Mouse (Mus musculus) neural tube, embryonic 11.5 days (tissue): ENCODE data around the gene Snx10. TPM values are rescaled to one million over a fixed set of nuclear protein-coding genes. Genes with fewer than 3 reads are reported as not detected.

ENCODE experiments used
- ATAC-seq: fragments of 200-750 bp; cut with Nextera tagmentation; 2 replicates; pipeline ENCODE4 v1.8.0; 2017; ENCODE audit warnings: moderate number of reproducible peaks, mild to moderate bottlenecking, moderate TSS enrichment, moderate library complexity; ENCODE audit not compliant: insufficient read depth, low FRiP score, low TSS enrichment
- DNase-seq: peaks from one replicate; pipeline ENCODE4 v3.0.0-alpha.2; 2015; ENCODE audit warnings: low spot score
- H3K27ac ChIP-seq: fragments of 300-500 bp; sonication (generic); 2 replicates; pipeline ENCODE4 v1.5.1; 2014; ENCODE audit warnings: low read depth, mild to moderate bottlenecking, low read length
- H3K27me3 ChIP-seq: fragments of 300-500 bp; sonication (generic); 2 replicates; pipeline ENCODE4 v1.6.1; 2014; ENCODE audit warnings: mild to moderate bottlenecking, low read length, mixed read lengths; ENCODE audit not compliant: control insufficient read depth, insufficient read depth
- H3K36me3 ChIP-seq: fragments of 300-500 bp; sonication (generic); 2 replicates; pipeline ENCODE4 v1.6.1; 2014; ENCODE audit warnings: mild to moderate bottlenecking, low read length, moderate library complexity, mixed read lengths; ENCODE audit not compliant: control insufficient read depth, insufficient read depth
- H3K4me1 ChIP-seq: fragments of 300-500 bp; sonication (generic); 2 replicates; pipeline ENCODE4 v1.6.1; 2014; ENCODE audit warnings: low read length, mixed read lengths; ENCODE audit not compliant: control insufficient read depth, insufficient read depth
- H3K4me2 ChIP-seq: fragments of 300-500 bp; sonication (generic); 2 replicates; pipeline ENCODE4 v1.6.1; 2014; ENCODE audit warnings: low read depth, mild to moderate bottlenecking, moderate library complexity
- H3K4me3 ChIP-seq: fragments of 300-500 bp; sonication (generic); 2 replicates; pipeline ENCODE4 v1.5.1; 2014; ENCODE audit warnings: low read depth, low read length
- H3K9ac ChIP-seq: fragments of 300-500 bp; sonication (generic); 2 replicates; pipeline ENCODE4 v1.6.1; 2014; ENCODE audit warnings: mild to moderate bottlenecking, low read length
- H3K9me3 ChIP-seq: fragments of 300-500 bp; sonication (generic); 2 replicates; pipeline ENCODE4 v1.6.1; 2016; ENCODE audit warnings: low read length; ENCODE audit not compliant: control insufficient read depth
- WGBS: fragments of 180-500 bp; shearing (Covaris S2); extraction: QIAGEN DNeasy Blood & Tissue Kit; methylation state at CpG from one replicate; pipeline ENCODE4 v1.1.7; 2014; 5-methylcytosine and 5-hydroxymethylcytosine counted together
- polyA plus RNA-seq: library from polyadenylated mRNA; unstranded; fragments of >200 nt; fragmentation: Nextera tagmentation; extraction: Ambion mirVana; gene quantifications from 2 replicates; pipeline ENCODE4 v1.2.1, GENCODE M21; 2014

Snx10 gene
- polyA plus RNA-seq, 1 experiment from 2014 or later, result 40.0 TPM

- ATAC-seq, result no peak
- DNase-seq, result peak; percentile 76
- Histone ChIP-seq H3K4me3 (no peak overlapping the region), H3K36me3 (no peaks in the 10 kb centered on the region), H3K9me3 (no peaks in the 10 kb centered on the region), H3K4me2 (no peak overlapping the region), H3K27me3 (no peaks in the 10 kb centered on the region), H3K4me1 (peaks cover 3% of the 10 kb centered on the region; the same call in 1 of the 2 replicates), H3K9ac (no peak overlapping the region), H3K27ac (no peak overlapping the region)
- 35% methylated on average over 8 of the region's 8 CpGs for WGBS
Measured at GRCm38 (mm10) chr6:51585980-51586379, 62.3 kb downstream of the Snx10 start.

DNA sequence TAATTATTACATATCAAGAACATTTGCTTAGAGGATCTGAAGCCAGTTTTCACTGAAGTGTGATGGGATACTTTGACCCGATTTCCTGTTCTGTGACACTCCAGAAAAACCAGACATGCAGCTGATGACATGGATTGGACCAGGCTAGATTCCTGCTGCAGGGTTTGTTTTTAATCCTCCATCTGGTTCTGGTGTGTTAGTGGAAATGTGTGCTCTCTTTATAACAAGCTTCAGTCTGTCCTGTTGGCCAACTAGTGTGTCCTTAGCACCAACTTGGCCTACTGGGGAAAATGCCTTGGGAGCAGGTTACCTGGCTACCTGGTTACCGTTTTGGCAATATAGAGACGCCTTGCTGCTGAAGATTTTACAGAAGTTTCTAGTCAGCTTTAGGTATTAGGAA, 63.6 kb downstream of the Snx10 start:
- H3K4me2 ChIP-seq, result no peak overlapping the region
- ATAC-seq, result no peak
- H3K36me3 ChIP-seq, result no peaks in the 10 kb centered on the region
- H3K9ac ChIP-seq, result no peak overlapping the region
- no peaks in the 10 kb centered on the region for H3K27me3 ChIP-seq
- WGBS, result 94% methylated on average over 3 of the region's 3 CpGs
- H3K4me1 ChIP-seq, result peaks cover 3% of the 10 kb centered on the region; the same call in 1 of the 2 replicates
- no peaks in the 10 kb centered on the region for H3K9me3 ChIP-seq
- no peak overlapping the region for H3K27ac ChIP-seq
- no peak for DNase-seq
- no peak overlapping the region for H3K4me3 ChIP-seq

- DNase-seq, result no peak
- WGBS, result 79% methylated on average over 1 of the region's 1 CpGs
- Histone ChIP-seq H3K27ac (no peak overlapping the region), H3K27me3 (no peaks in the 10 kb centered on the region), H3K9me3 (no peaks in the 10 kb centered on the region), H3K4me3 (no peak overlapping the region), H3K9ac (no peak overlapping the region), H3K4me2 (no peak overlapping the region), H3K4me1 (peaks cover 5% of the 10 kb centered on the region; the same call in 1 of the 2 replicates), H3K36me3 (no peaks in the 10 kb centered on the region)
- no peak for ATAC-seq
Measured at GRCm38 (mm10) chr6:51591264-51591663, 67.6 kb downstream of the Snx10 start.

DNA sequence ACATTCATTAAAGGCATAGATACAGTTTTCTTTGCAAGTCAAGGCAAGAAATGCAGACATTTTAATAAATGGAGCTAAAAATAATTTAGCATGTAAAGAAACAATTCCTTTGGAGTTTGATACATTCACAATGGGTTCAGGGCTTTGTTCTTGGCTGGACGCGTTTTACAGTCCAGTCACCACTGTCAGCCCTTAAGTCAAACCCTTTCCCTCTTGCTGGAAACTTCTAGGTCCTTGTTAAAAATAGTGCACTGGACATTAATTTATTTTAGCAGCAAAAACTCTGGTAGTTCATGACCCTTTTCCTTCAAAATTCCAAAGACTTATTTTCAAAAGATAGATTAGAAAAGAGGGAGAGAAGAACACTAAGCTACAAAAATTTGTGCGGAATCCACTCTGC, 68.1 kb downstream of the Snx10 start:
- Histone ChIP-seq H3K36me3 (no peaks in the 10 kb centered on the region), H3K4me2 (peak overlapping the region; percentile 80), H3K27me3 (no peaks in the 10 kb centered on the region), H3K27ac (peak overlapping the region; percentile 94), H3K9ac (peak overlapping the region; percentile 73), H3K4me1 (peaks cover 5% of the 10 kb centered on the region; the same call in 1 of the 2 replicates), H3K4me3 (peak overlapping the region; percentile 39), H3K9me3 (no peaks in the 10 kb centered on the region)
- WGBS, result 23% methylated on average over 3 of the region's 3 CpGs
- no peak for DNase-seq
- ATAC-seq, result no peak

GRCm38 (mm10) chr6:51592356-51593115, 68.8 kb downstream of the Snx10 start:
- under 1% methylated on average over 45 of the region's 45 CpGs for WGBS

DNA sequence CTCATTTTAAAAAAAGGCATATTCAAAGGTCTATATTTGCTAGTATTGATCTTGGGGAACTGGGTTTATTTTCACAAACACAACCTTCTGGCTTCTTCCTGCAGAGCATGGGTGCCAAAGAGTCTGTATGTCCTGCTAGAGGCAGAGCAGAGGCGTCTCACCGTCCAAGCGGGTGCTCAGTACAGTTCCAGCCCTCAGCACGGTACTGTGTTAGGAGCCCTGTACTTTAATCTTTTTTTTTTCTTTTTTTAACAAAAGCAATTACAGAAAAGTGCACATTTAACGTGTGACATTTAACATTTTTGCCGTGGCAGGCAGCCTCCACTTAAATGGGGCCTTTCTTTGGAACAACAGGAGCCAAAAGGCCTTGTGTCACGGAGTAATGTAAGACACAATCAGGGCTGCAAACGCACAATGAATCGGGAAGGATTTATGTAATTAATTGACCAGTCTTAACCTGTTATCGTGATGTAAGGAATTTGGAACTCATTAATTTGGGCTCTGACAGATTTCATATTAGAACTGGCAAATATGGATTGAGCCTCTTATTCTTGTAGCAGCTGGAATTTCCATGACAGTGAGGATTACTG, 69.8 kb downstream of the Snx10 start:
- ATAC-seq (no peak), DNase-seq (no peak)
- Histone ChIP-seq H3K4me3 (no peak overlapping the region), H3K27ac (peak overlapping the region; percentile 94), H3K36me3 (no peaks in the 10 kb centered on the region), H3K9ac (no peak overlapping the region), H3K9me3 (no peaks in the 10 kb centered on the region), H3K4me2 (no peak overlapping the region; the same call in 1 of the 2 replicates), H3K4me1 (peaks cover 5% of the 10 kb centered on the region; the same call in 1 of the 2 replicates), H3K27me3 (no peaks in the 10 kb centered on the region)
- 37% methylated on average over 10 of the region's 10 CpGs for WGBS

More at GRCm38 (mm10) chr6:51592356-51593115, 68.8 kb downstream of the Snx10 start:
- Histone ChIP-seq H3K4me1 (peaks cover 5% of the 10 kb centered on the region; the same call in 1 of the 2 replicates), H3K4me3 (peak overlapping the region; percentile 39), H3K4me2 (peak overlapping the region; percentile 80), H3K9ac (peak overlapping the region; percentile 73), H3K36me3 (no peaks in the 10 kb centered on the region), H3K27me3 (no peaks in the 10 kb centered on the region), H3K27ac (peak overlapping the region; percentile 94), H3K9me3 (no peaks in the 10 kb centered on the region)
- ATAC-seq (peak; percentile 93), DNase-seq (peak; percentile 91)

- H3K36me3 ChIP-seq, result no peaks in the 10 kb centered on the region
- H3K4me3 ChIP-seq, result no peak overlapping the region
- WGBS, result 51% methylated on average over 4 of the region's 4 CpGs
- no peak for DNase-seq
- no peaks in the 10 kb centered on the region for H3K9me3 ChIP-seq
- no peak overlapping the region for H3K4me2 ChIP-seq
- H3K27me3 ChIP-seq, result no peaks in the 10 kb centered on the region
- H3K9ac ChIP-seq, result no peak overlapping the region
- H3K27ac ChIP-seq, result no peak overlapping the region
- H3K4me1 ChIP-seq, result peaks cover 5% of the 10 kb centered on the region; the same call in 1 of the 2 replicates
- no peak for ATAC-seq
Measured at GRCm38 (mm10) chr6:51594516-51594915, 70.8 kb downstream of the Snx10 start.

GRCm38 (mm10) chr6:51598058-51598457, 74.4 kb downstream of the Snx10 start:
- Histone ChIP-seq H3K36me3 (no peaks in the 10 kb centered on the region), H3K4me2 (no peak overlapping the region), H3K27me3 (no peaks in the 10 kb centered on the region), H3K4me1 (peaks cover 3% of the 10 kb centered on the region; the same call in 1 of the 2 replicates), H3K4me3 (no peak overlapping the region), H3K27ac (no peak overlapping the region), H3K9me3 (no peaks in the 10 kb centered on the region), H3K9ac (no peak overlapping the region)
- DNase-seq (no peak), ATAC-seq (no peak)
- WGBS, result 83% methylated on average over 7 of the region's 7 CpGs
